Mouse (Mus musculus) limb, embryonic 14.5 days (tissue): Measurements from ENCODE around the gene Glrx. TPM values are rescaled to one million over a fixed set of nuclear protein-coding genes. Genes with fewer than 3 reads are reported as not detected.
"Not testable (repeated sequence)": the region's sequence is repeated elsewhere in the genome, so short reads cannot be mapped to it uniquely, and the experiment has no call there.

Experiments used
- ATAC-seq: fragments of 200-750 bp; cut with Nextera tagmentation; 2 replicates; pipeline ENCODE4 v1.8.0; 2017; ENCODE audit warnings: low read depth, moderate number of reproducible peaks, moderate TSS enrichment; ENCODE audit not compliant: low FRiP score
- DNase-seq: peaks from one replicate; pipeline ENCODE4 v3.0.0-alpha.2; 2015; ENCODE audit warnings: low spot score
- H3K27ac ChIP-seq: fragments of 300-500 bp; sonication (generic); replicated peaks from 2 replicates; pipeline ENCODE4 v1.5.1; 2014; ENCODE audit warnings: low read depth, mild to moderate bottlenecking, low read length, moderate library complexity, mixed read lengths
- H3K27me3 ChIP-seq: fragments of 300-500 bp; sonication (generic); 2 replicates; pipeline ENCODE4 v1.6.1; 2014; ENCODE audit warnings: low read length, mixed read lengths; ENCODE audit not compliant: control insufficient read depth, insufficient read depth
- H3K36me3 ChIP-seq: fragments of 300-500 bp; sonication (generic); 2 replicates; pipeline ENCODE4 v1.6.1; 2014; ENCODE audit warnings: mild to moderate bottlenecking, low read length, moderate library complexity, mixed read lengths; ENCODE audit not compliant: control insufficient read depth, insufficient read depth
- H3K4me1 ChIP-seq: fragments of 300-500 bp; sonication (generic); 2 replicates; pipeline ENCODE4 v1.6.1; 2014; ENCODE audit warnings: antibody characterized with exemption, low read length, mixed read lengths; ENCODE audit not compliant: control insufficient read depth, insufficient read depth
- H3K4me2 ChIP-seq: fragments of 300-500 bp; sonication (generic); replicated peaks from 2 replicates; pipeline ENCODE4 v1.6.1; 2014; ENCODE audit warnings: low read depth, mild to moderate bottlenecking, low read length, moderate library complexity; ENCODE audit not compliant: severe bottlenecking
- H3K4me3 ChIP-seq: fragments of 300-500 bp; sonication (generic); replicated peaks from 2 replicates; pipeline ENCODE4 v1.5.1; 2014; ENCODE audit warnings: low read length
- H3K9ac ChIP-seq: fragments of 300-500 bp; sonication (generic); 2 replicates; pipeline ENCODE4 v1.6.1; 2014; ENCODE audit warnings: mild to moderate bottlenecking, low read depth, low read length, moderate library complexity; ENCODE audit not compliant: severe bottlenecking
- H3K9me3 ChIP-seq: fragments of 300-500 bp; sonication (generic); 2 replicates; pipeline ENCODE4 v1.6.1; 2016; ENCODE audit warnings: low read length; ENCODE audit not compliant: control insufficient read depth
- POLR2A ChIP-seq: fragments of 200-500 bp; IDR thresholded peaks from 2 replicates; pipeline ENCODE4 v1.8.0; 2012; ENCODE audit warnings: inconsistent platforms, mild to moderate bottlenecking, moderate library complexity, borderline replicate concordance; ENCODE audit not compliant: insufficient read depth, insufficient read length; ENCODE audit errors: extremely low read depth
- WGBS: fragments of 180-500 bp; shearing (Covaris S2); extraction: QIAGEN DNeasy Blood & Tissue Kit; methylation state at CpG from one replicate; pipeline ENCODE4 v1.1.7; 2014; 5-methylcytosine and 5-hydroxymethylcytosine counted together
- polyA plus RNA-seq, 2 experiments: library from polyadenylated mRNA; depleted of rRNA in 1 of 2; stranded (reverse) in 1 of 2; unstranded in 1 of 2; fragments of >200 nt; fragmentation: Nextera tagmentation in 1 of 2; extraction: Ambion mirVana in 1 of 2; gene quantifications; 2 replicates each; pipeline versions ENCODE4 v1.2.1 to v1.2.3; 2012 to 2014

Gene Glrx
- polyA plus RNA-seq, 2 experiments, result 27.4 to 50.1 TPM

DNA sequence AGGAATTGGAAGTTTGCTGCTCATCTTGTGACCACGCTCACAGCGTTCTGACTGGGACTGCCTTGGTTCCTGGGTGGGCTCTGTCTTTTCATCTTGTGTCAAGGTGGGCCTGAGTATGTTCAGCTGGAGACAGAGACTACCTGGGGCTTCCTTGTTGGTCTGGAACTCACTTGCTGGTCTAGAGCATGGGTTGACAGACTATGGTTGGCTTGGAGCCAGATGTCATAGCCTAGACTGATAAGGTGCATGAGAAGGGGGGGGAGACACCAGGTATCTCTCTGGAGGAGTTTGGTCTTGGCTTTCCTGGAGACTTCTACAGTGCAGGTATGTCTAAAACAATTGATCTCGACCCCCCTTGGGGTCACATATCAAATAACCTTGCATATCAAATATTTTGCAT, 13.4 kb downstream of the Glrx start:
- 85% methylated on average over 3 of the region's 3 CpGs for WGBS
- Histone ChIP-seq H3K4me1 (no peaks in the 10 kb centered on the region), H3K36me3 (no peaks in the 10 kb centered on the region), H3K4me2 (no peak overlapping the region), H3K9me3 (no peaks in the 10 kb centered on the region), H3K27ac (no peak overlapping the region), H3K4me3 (no peak overlapping the region), H3K27me3 (no peaks in the 10 kb centered on the region), H3K9ac (no peak overlapping the region)
- DNase-seq, result no peak
- no peak for TF ChIP-seq POLR2A
- ATAC-seq, result no peak

DNA sequence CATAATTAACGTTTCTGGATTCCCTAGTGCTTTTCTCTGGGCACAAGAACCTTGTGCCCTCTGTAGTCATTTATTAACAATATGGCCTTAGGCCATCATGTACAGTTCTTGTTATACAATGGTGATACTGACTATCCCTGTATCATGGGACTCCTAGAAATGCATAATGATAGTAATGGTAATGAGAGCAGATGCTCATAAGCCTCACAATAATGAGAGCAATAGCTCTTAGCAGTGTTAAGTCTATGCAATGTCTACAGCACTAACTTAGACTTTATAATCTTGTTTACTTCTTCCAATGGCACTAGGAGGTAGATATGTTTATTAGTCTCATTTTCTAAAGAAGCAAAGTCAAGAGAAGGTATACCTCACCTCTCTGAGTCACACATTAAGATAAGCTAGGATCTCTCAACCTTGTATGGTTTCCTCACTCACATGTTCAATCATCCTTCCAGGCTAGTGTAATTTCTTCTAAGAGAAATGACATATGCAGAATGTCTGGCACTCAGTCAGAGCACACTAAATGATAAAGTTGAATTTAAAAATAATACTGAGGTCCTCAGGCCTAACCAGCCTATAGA, 19.7 kb downstream of the Glrx start:
- H3K27me3 ChIP-seq, result no peaks in the 10 kb centered on the region
- no peak overlapping the region for H3K27ac ChIP-seq
- no peaks in the 10 kb centered on the region for H3K9me3 ChIP-seq
- no peaks in the 10 kb centered on the region for H3K36me3 ChIP-seq
- H3K4me1 ChIP-seq, result no peaks in the 10 kb centered on the region
- DNase-seq, result no peak
- ATAC-seq, result no peak
- no peak overlapping the region for H3K4me2 ChIP-seq
- no peak for TF ChIP-seq POLR2A
- H3K9ac ChIP-seq, result no peak overlapping the region
- H3K4me3 ChIP-seq, result no peak overlapping the region
- WGBS, result 69% methylated on average over 1 of the region's 1 CpGs

DNA sequence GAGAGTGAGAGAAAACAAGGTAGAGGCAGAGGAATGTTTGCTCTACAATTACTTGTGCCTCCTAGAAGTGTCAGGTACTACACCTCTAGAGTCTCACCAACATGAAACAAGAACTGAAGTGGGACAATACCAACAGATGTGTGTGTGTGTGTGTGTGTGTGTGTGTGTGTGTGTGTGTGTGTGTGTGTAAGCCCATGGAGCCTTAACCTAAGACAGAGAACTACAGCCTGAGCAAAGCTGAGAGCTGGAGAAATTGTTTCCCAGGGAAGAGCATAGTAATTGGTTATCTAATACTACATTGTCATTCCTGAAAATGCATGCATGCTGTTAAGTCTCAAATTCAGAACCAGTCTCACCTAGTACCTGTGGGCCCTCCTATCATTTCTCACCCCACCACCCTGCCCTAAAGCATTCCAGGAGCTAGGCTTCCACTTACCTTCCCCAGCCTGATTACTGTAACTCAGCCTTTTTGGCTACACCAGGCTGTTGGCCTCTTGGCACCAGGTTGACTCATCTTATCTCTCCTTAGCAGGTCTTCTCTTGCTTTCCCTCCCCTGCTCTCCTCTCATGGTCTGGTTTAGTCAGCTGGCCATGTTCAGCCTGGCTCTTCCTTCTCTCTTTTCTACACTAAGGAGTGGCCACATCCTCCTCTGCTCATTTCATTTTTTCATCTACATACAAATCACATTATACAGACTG, 26.0 kb downstream of the Glrx start:
- H3K4me2 ChIP-seq, result no peak overlapping the region
- no peak for TF ChIP-seq POLR2A
- H3K36me3 ChIP-seq, result peaks cover 21% of the 10 kb centered on the region
- DNase-seq (no peak), ATAC-seq (no peak)
- H3K4me3 ChIP-seq, result no peak overlapping the region
- no peak overlapping the region for H3K27ac ChIP-seq
- no peaks in the 10 kb centered on the region for H3K27me3 ChIP-seq
- H3K9ac ChIP-seq, result no peak overlapping the region
- H3K9me3 ChIP-seq, result no peaks in the 10 kb centered on the region
- no peaks in the 10 kb centered on the region for H3K4me1 ChIP-seq

DNA sequence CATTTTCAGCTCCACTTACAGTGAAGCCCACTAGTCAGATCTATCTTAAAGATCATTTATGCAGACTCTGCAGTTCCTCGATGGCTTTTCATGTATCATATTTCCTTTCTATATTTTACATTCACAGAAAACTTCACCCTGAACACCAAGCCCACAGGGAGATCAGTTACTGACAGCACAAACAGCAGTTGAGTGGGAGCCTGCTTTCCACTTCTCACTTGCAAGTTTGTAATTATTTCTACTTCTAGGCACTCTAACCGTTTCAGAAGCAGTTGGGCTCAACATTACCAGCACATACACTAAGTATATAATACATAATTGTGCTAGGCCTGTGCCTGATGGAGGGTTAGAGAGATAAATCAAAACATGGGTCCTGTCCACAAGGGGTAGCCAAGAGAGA, 28.2 kb downstream of the Glrx start:
- H3K27ac ChIP-seq, result no peak overlapping the region
- ATAC-seq, result no peak

DNA sequence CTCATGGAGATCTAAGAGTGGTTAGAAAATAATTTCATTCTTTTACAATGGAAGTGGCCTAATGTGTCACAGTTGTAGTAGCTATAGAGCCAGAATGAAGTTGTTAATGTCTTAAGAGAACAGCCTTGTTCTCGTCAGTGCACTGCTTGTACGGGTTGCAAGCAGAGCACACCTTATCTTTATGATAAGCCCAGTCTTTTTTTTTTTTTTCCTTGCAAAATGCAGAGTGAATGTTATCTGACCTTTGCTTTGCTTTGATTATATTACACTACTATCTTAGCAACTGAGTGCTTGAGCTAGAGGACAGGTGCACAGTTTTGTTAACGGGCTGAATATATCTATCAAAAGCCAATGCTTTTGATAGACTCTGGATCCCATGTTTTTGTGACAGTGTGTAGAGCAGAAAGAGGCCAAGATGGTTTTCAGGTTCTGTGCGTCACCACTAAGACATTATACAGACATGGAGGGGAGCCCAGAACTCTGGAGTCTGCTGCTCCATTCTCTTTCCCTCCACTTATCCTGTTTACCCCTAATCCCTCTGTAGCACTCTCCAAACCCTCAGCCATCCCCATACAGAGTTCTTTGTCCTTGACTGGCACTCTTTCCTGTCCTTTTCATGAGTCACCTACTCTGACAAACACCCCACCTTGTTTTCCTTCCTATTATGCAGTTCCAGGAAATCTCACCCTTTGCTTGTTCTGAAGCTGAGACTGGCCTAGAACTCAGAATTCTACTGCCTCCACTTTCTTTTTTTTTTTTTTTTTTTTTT, 35.1 kb downstream of the Glrx start:
- Histone ChIP-seq H3K36me3 (peaks cover 55% of the 10 kb centered on the region), H3K4me1 (no peaks in the 10 kb centered on the region), H3K9me3 (no peaks in the 10 kb centered on the region), H3K4me2 (no peak overlapping the region), H3K27ac (no peak overlapping the region), H3K9ac (no peak overlapping the region), H3K4me3 (no peak overlapping the region), H3K27me3 (no peaks in the 10 kb centered on the region)
- TF ChIP-seq POLR2A, result no peak
- WGBS, result 93% methylated on average over 4 of the region's 4 CpGs
- no peak for DNase-seq
- no peak for ATAC-seq

More for the DNA sequence above, 28.2 kb downstream of the Glrx start:
- Histone ChIP-seq H3K4me1 (no peaks in the 10 kb centered on the region), H3K27me3 (no peaks in the 10 kb centered on the region), H3K4me2 (no peak overlapping the region), H3K4me3 (no peak overlapping the region), H3K9ac (no peak overlapping the region), H3K9me3 (no peaks in the 10 kb centered on the region), H3K36me3 (peaks cover 36% of the 10 kb centered on the region)
- TF ChIP-seq POLR2A, result no peak
- no peak for DNase-seq
- 92% methylated on average over 2 of the region's 2 CpGs for WGBS

DNA sequence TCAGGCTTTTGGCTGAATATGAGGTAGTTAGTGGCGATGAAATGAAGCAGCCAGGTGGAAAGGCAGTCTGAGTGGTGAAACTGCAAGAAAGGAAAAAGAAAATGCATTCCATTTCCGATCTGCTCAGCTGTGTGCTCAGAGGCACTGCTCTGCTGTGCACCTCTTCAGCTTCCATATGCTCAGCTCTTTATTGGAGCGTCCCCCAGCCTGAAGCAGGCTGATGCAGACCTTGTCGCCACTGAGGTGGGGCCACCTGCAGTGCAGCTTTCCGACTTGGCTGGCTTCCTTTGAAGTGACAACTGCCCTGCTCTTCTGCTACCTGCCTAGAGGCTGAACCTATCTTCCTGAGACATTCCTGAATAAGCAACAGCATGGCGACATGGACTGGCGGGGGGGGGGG, 36.5 kb downstream of the Glrx start:
- not testable (repeated sequence) for H3K4me2 ChIP-seq, DNase-seq, H3K27ac ChIP-seq, ATAC-seq, H3K4me3 ChIP-seq, H3K4me1 ChIP-seq, H3K9me3 ChIP-seq, H3K9ac ChIP-seq, H3K27me3 ChIP-seq
- H3K36me3 ChIP-seq, result peaks cover 49% of the 10 kb centered on the region
- 62% methylated on average over 7 of the region's 7 CpGs for WGBS
